Mouse (Mus musculus): ENCODE data around the gene Prdx5.

DNA sequence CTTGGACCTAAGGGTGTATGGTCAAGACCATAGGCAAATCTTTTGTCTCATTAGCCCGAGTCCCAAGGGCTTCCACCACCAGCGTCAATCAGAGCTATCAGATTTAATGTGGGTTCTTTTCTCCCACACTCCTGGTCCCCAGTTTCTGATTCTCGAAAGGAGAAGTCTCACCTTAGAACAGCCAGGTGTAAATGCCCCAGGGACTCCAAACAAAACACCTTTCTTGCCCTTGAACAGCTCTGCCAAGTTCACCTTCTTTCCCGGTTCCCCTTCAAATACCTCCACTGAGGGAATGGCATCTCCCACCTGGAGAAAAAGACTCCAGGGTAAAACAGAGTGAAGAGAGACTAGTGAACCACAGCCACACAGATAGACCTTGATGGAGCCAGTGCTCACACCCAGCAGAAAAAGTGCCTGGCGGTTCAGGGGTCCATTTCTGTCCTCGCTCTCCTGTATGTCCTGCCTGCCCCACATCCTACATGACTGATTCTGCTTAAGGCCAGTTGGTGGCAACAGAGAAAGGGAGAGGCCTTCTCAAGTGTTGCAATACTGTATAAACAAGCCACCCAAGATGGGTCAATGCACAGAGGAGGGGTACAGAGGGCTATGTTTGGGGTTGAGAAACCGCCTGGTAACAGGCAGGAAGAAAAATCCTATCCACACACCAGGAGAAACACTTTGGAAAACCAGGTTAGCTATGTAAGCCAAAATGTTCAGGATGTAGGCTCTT is 1.9 kb downstream of the Prdx5 start:
- TF ChIP-seq IRF4 (IDR thresholded peaks at IDR 0.05; ENCODE audit: low read depth, low read length): no peak
- TF ChIP-seq MYC (IDR thresholded peaks at IDR 0.05; ENCODE audit: low read depth, low read length): no peak
- no peak for TF ChIP-seq SMC3 (IDR thresholded peaks at IDR 0.05; ENCODE audit: low read depth, low read length)
- TF ChIP-seq BHLHE40 (IDR thresholded peaks at IDR 0.05; ENCODE audit: low read depth, low read length): no peak
